Mouse (Mus musculus) stomach, adult 2 months (tissue): ENCODE measurements around the gene Stard3. TPM values are rescaled to one million over a fixed set of nuclear protein-coding genes. Genes with fewer than 3 reads are reported as not detected.

ENCODE experiments used
- polyA plus RNA-seq: library from polyadenylated mRNA; depleted of rRNA; stranded (reverse); fragments of >200 nt; gene quantifications from 2 replicates; pipeline ENCODE4 v1.2.3, GENCODE M21; 2012; rRNA removed

The Stard3 gene
- polyA plus RNA-seq = 48.4 and 53.8 TPM in 2 replicates

DNA sequence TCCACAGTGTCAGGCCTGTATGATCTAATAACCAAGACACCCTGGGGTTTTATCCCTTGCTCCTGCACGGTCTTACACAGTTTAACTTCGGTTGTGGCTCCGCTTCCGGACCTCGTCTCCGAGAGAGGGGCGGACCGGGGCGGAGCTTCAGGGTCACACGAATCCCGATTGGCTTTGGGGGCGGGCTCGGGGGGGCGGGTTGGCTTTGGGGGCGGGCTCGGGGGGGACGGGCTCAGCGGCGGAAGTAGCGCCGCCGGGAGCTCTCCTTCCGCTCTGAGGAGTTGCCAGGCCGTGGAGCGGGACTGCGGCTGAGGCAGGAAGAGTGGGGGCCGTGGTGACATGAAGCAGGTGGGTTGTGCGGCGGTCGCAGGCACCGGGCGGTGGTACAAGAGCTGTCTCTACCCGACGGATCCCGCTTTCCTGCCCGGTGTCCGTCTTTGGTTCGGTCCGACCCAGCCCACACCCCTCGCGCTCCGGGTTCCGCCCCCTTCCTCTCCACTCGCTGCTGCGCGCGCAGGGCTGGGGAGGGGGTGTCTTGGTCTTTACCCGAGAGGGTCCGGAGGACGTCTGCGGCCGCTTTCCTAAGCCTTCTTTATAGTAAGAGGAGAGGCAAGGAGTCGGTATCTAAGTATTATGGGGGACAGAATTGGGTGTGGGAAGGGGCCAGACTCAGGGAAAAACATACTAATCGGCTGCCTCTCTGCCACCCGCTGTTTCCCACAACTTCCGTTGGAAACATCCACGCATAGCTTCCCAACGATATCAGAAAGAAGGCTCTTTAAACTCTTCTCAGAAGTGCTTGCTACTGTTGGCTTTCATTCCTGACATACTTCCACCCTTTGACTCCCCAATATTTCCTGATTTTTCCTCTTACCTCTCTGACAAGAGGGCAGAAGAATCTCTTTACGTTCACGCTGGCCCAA is at the start of gene Stard3:
Stard3 (plus strand) TSS at position 208 of the 923 bp plus-strand sequence.

DNA sequence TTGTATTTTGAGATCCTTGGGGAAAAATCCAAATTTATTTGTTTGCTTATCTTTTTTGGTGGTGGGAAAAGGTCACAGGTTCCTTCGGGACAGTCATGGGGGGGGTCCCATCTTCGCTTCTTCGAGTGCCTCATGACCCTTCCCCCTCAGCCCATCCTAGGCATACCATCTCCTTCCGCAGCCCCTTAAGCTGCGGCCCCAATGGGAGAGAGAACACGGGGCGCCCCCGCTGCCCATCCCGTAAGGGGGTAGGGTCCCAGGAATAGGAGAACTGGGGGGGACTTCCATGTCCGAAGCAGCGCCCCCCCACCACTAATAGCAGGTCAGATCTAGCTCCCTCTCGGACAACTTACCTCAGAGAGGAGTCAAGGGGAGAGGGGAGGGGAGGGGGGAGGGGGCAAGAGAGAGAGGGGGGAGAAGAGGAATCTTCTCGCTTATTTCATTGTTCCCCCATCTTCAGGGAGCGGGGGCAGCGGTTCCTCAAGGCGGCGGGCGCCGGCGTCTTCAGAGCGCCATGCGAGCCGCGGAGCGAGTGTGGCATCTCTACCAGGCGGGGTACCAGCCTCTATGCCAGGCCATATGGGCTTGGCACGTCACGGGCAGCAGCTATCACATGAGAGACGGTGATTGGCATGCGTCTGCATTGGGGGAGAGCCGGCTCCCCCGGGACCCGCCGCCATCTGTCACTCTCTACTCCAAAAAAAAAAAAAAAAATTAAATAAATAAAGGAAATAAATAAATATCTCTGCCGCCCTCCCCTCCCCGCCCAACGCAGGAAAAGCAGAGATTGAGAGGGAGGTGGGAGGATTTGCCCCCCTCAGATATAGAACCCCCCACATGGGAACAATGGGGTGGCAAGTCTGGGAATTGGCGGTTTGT is 28.8 kb upstream of the Stard3 start, which contains the start of gene Neurod2:
Neurod2 (minus strand) TSS at position 568 of the 879 bp plus-strand sequence.

DNA sequence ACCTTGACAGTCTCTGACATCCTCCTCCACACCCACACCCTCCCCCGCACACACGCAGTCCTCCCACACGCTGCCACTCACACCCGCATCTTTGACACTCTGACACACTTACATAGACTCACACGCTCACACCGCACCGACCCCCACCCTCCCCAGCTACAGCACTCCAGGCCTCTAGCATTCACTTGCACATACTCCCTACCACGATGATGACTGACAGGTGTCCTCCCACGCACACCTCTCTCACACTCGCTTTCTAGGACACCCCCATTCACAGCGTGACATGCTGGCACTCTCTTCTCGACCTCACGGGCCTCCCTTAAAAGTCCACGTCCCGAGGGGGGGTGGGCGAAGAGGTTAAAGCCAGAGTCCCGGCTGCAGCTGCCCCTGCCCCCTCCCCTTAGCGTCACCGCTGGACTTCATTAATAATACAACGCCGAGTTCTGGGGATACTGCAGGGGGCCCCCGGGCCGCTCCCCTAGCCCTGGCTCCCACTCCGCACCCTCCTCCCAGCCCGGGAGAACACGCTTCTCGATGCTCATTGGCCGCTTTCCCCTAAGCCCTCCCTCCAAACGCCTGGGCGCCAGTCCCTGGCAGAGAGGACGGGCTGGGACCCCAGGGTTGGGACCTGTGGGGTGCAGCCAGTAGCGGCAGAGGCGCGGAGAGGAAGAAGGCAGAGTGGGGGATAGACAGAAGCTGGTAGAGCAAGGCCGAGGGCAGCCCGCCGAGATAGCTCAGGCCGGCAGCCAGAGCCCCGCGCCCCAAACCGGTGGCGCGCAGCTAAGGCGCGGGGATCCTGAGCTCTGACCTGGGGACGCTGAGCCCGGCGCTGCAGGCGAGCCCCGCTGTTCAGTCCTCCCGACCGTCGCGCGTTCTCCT is 9.8 kb upstream of the Stard3 start, which contains the start of gene Ppp1r1b:
Ppp1r1b (plus strand) TSS at position 322 of the 879 bp plus-strand sequence.

DNA sequence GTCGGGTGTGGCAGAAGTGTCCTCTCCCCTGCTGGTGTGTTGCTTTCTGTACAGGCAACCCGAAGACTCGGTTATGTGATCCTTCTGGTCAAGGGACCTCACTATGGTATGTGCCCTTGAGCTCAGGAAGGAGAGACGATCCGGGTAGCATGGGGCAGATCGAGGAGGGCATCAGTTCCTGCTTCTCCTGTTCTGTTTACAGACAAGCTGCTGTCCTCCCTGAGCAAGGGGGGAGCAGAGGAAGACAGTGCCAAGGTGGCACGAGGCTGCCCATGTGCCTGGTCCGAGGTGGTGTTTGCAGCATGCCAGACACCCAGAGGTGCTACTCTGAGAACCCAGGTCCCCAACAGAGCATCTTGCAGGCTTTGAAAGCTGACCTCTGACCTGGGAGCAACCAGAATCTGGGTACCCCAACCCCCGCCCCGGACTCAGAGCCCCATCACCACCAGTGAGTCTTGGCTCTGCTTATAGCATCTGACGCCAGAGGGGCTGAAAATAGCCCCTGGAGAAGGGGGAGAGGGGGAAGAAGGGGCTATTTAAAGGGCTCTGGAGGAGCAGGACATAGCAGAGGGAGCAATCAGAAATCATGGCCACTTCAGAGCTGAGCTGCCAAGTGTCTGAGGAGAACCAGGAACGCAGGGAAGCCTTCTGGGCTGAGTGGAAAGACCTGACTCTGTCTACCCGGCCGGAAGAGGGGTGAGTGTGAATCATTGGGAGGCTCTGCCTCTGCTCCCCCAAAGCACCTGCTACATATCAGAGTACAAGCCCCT is 25.3 kb downstream of the Stard3 start, which contains the start of gene Tcap:
Tcap (plus strand) TSS at position 551 of the 770 bp plus-strand sequence.

DNA sequence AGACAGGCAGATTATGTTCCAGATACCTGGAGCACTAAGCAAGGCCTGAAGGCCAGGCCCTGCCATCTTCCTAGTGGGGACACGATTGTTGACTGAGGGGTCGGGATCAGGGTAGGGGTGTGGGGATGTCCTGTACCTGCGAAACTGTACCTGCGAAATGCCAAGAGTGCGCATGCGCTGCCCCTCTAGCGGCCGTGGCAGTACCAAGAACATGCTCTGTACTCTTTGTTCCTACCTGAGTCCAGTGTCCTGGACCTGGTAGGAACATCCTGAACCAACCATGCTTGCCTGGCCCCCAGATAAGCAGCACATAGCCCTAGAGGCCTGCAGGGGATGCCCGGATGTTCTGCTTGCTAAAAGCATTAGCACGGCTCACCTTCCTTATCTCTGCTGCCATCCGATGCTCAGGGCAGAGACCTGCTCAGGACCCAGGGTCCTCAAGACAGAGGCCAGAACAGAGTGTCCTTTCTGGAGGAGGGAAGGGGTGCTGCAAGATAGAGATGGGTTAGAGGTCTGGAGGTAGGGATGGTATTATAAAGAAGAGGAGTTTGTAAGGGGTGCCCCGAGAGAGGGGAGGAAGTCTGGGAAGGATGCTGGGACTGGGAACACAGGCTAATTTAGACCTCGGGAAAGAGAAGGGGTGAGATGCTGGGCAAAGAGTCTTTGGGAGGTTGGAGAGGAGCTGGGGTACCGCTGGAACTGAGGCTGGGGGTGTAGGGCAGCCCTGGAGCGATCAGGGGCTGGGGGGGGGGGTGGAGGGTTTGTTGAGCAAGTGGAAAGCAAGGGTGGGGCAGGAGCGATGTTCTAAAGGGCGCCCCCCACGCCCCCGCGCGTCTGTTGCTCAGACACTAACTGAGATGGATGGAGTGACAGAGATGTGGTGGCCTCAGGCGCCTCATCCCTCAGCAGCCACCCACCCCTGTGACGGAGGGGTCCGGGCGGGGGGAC is 27.7 kb downstream of the Stard3 start, which contains the start of gene Pnmt:
Pnmt (plus strand) TSS at position 813 of the 948 bp plus-strand sequence.

DNA sequence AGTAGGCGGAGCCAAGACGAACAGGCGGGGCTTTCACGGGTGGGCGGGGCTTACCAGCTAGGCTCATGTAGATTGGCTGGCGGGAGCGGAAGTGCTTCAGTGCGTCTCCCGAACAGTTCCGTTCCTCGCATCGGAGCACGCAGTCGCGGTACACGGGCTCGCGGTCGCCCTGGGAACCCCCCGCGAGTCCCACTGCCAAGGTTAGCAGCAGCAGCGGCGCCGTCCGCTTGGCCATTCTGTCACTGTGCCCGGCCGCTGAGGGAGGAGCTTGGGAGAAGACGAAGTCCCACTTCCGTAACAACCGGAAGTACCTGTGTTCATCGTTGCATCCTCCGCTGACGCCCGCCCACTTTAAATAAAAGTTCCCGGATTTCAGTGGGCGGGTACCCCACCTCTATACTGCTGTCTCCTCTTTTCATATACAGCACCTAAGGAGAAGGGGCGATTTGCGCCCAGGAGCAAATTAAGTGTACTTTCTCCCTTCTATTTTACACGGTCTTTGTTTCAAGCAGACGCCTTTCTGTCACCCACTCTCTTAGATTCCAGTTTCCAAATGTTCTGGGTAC is 42.1 kb downstream of the Stard3 start, which contains the start of gene Pgap3:
Pgap3 (minus strand) TSS at position 330 of the 566 bp plus-strand sequence.

DNA sequence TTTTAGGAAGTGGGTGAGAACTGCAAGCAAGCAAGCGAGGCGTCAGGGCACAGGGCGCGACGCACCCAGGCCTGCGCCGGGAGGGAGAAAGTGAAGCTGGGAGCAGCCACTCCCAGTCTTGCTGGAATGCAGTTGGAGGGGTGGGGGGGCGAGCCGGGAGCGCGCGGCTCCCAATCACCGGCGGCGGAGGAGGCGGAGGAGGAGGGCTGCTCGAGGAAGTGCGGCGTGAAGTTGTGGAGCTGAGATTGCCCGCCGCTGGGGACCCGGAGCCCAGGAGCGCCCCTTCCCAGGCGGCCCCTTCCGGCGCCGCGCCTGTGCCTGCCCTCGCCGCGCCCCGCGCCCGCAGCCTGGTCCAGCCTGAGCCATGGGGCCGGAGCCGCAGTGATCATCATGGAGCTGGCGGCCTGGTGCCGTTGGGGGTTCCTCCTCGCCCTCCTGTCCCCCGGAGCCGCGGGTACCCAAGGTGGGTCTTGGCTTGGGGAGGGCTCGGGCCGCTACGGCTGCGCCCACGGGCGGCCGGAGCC is 54.2 kb downstream of the Stard3 start, which contains the start of gene Erbb2:
Erbb2 (plus strand) TSS at position 198 of the 524 bp plus-strand sequence.

Other genes with a start within 250 kb of the Stard3 start
- gene Fbxl20, start 208.0 kb upstream of the Stard3 start, polyA plus RNA-seq = 9.0 and 9.2 TPM in 2 replicates
- gene Med1, start 165.1 kb upstream of the Stard3 start, polyA plus RNA-seq = 1.3 and 2.2 TPM in 2 replicates
- 2.0 and 3.1 TPM in 2 replicates for gene Cdk12, start 155.3 kb upstream of the Stard3 start, polyA plus RNA-seq
- gene Neurod2, start 28.7 kb upstream of the Stard3 start, polyA plus RNA-seq = not detected in 2 replicates
- gene Ppp1r1b, start 10.0 kb upstream of the Stard3 start, polyA plus RNA-seq = 31.9 and 53.0 TPM in 2 replicates
- gene Tcap, start 25.4 kb downstream of the Stard3 start, polyA plus RNA-seq = 32.7 and 42.1 TPM in 2 replicates
- gene Pnmt, start 28.1 kb downstream of the Stard3 start, polyA plus RNA-seq = 0.16 TPM in 1 of 2 replicates, not detected in the other
- gene Pgap3, start 42.1 kb downstream of the Stard3 start, polyA plus RNA-seq = 17.5 and 17.6 TPM in 2 replicates
- 31.2 and 35.3 TPM in 2 replicates for gene Erbb2, start 54.1 kb downstream of the Stard3 start, polyA plus RNA-seq
- gene Mien1, start 80.6 kb downstream of the Stard3 start, polyA plus RNA-seq = 22.9 and 23.3 TPM in 2 replicates
- 30.1 and 30.4 TPM in 2 replicates for gene Grb7, start 88.0 kb downstream of the Stard3 start, polyA plus RNA-seq
- gene Ikzf3, start 187.7 kb downstream of the Stard3 start, polyA plus RNA-seq = 0.21 and 0.39 TPM in 2 replicates
- gene Zpbp2, start 192.7 kb downstream of the Stard3 start, polyA plus RNA-seq = not detected in 2 replicates
- 25.0 and 29.7 TPM in 2 replicates for gene Ormdl3, start 229.0 kb downstream of the Stard3 start, polyA plus RNA-seq
- not detected in 2 replicates for gene Lrrc3c, start 239.9 kb downstream of the Stard3 start, polyA plus RNA-seq